Mouse (Mus musculus) hindbrain, embryonic 16.5 days (tissue): ENCODE measurements around the gene Mast4. TPM values are rescaled to one million over a fixed set of nuclear protein-coding genes. Genes with fewer than 3 reads are reported as not detected.

Experiments
- ATAC-seq: fragments of 200-750 bp; cut with Nextera tagmentation; 2 replicates; pipeline ENCODE4 v1.8.0; 2017; ENCODE audit warnings: moderate TSS enrichment, moderate library complexity
- H3K27ac ChIP-seq: fragments of 300-500 bp; sonication (generic); 2 replicates; pipeline ENCODE4 v1.5.1; 2014; ENCODE audit warnings: low read depth, mild to moderate bottlenecking, control low read depth, low read length, moderate library complexity
- H3K27me3 ChIP-seq: fragments of 300-500 bp; sonication (generic); replicated peaks from 2 replicates; pipeline ENCODE4 v1.6.1; 2014; ENCODE audit warnings: low read length; ENCODE audit not compliant: control insufficient read depth, insufficient read depth
- H3K36me3 ChIP-seq: fragments of 300-500 bp; sonication (generic); 2 replicates; pipeline ENCODE4 v1.6.1; 2014; ENCODE audit warnings: mild to moderate bottlenecking, low read length, moderate library complexity, mixed read lengths; ENCODE audit not compliant: control insufficient read depth, insufficient read depth
- H3K4me1 ChIP-seq: fragments of 300-500 bp; sonication (generic); 2 replicates; pipeline ENCODE4 v1.6.1; 2014; ENCODE audit warnings: low read depth, low read length; ENCODE audit not compliant: control insufficient read depth, insufficient read depth
- H3K4me2 ChIP-seq: fragments of 300-500 bp; sonication (generic); 2 replicates; pipeline ENCODE4 v1.6.1; 2014; ENCODE audit warnings: mild to moderate bottlenecking, low read length, control low read depth, moderate library complexity
- H3K4me3 ChIP-seq: fragments of 300-500 bp; sonication (generic); 2 replicates; pipeline ENCODE4 v1.5.1; 2014; ENCODE audit warnings: mild to moderate bottlenecking, low read length, control low read depth, moderate library complexity
- H3K9ac ChIP-seq: fragments of 300-500 bp; sonication (generic); 2 replicates; pipeline ENCODE4 v1.6.1; 2014; ENCODE audit warnings: low read depth, mild to moderate bottlenecking, control low read depth, low read length, moderate library complexity
- H3K9me3 ChIP-seq: fragments of 300-500 bp; sonication (generic); 2 replicates; pipeline ENCODE4 v1.6.1; 2014; ENCODE audit warnings: mild to moderate bottlenecking, low read length, moderate library complexity; ENCODE audit not compliant: control insufficient read depth
- WGBS: fragments of 180-500 bp; shearing (Covaris S2); extraction: QIAGEN DNeasy Blood & Tissue Kit; methylation state at CpG from one replicate; pipeline ENCODE4 v1.1.7; 2014; 5-methylcytosine and 5-hydroxymethylcytosine counted together
- polyA plus RNA-seq: library from polyadenylated mRNA; unstranded; fragments of >200 nt; fragmentation: Nextera tagmentation; extraction: Ambion mirVana; gene quantifications from 2 replicates; pipeline ENCODE4 v1.2.1, GENCODE M21; 2015

The Mast4 gene
- polyA plus RNA-seq, 1 experiment from 2014 or later: 24.6 TPM

DNA sequence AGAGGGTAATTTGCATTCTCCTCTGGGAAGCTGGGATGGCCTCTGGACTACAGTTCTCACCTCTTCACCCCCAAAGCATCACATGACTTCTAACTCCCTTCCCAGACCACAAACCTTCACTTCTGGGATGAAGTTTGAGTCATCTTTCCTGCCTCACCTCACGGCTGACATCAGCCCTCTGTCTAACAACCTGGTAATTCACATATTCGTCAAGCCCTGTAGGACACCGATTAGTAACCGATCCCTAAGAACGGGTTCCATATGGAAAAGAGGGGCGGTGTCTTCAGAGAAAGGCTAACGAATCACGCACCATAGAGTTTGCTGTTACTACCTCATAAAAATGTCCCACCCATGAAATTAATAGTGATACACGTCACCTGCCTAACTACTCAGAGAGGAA is 6.5 kb downstream of the Mast4 start:
- no peak for ATAC-seq
- H3K4me1 ChIP-seq: no peaks in the 10 kb centered on the region
- H3K9ac ChIP-seq: no peak overlapping the region
- no peak overlapping the region for H3K4me2 ChIP-seq
- H3K27ac ChIP-seq: no peak overlapping the region
- H3K36me3 ChIP-seq: no peaks in the 10 kb centered on the region
- H3K9me3 ChIP-seq: no peaks in the 10 kb centered on the region
- H3K4me3 ChIP-seq: no peak overlapping the region
- 78% methylated on average over 9 of the region's 9 CpGs for WGBS
- H3K27me3 ChIP-seq: peaks cover 4% of the 10 kb centered on the region; the same call in 1 of the 2 replicates

DNA sequence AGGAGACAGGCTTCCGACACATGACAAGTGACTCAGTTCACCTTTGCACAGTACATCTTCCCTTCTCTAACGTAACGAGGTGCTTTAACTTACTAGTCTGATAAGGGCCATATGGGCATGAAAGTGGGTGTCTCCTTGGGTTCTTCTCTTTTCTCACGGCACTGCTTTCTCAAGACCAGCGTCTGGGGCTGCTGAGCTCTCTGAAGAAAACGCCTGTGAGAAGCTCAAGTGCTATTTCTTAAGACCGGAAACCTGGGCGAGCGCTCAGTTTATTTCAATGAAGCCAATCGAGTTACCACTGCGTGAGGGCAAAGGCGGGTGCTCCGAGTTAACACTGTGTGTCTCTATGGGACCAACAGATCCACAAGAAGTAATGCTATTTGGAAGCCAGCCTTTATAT is 8.1 kb downstream of the Mast4 start:
- Histone ChIP-seq H3K4me1 (no peaks in the 10 kb centered on the region), H3K9me3 (no peaks in the 10 kb centered on the region), H3K9ac (no peak overlapping the region), H3K27ac (no peak overlapping the region), H3K4me2 (no peak overlapping the region), H3K27me3 (no peaks in the 10 kb centered on the region), H3K36me3 (no peaks in the 10 kb centered on the region), H3K4me3 (no peak overlapping the region)
- WGBS: 93% methylated on average over 13 of the region's 13 CpGs
- ATAC-seq: no peak

DNA sequence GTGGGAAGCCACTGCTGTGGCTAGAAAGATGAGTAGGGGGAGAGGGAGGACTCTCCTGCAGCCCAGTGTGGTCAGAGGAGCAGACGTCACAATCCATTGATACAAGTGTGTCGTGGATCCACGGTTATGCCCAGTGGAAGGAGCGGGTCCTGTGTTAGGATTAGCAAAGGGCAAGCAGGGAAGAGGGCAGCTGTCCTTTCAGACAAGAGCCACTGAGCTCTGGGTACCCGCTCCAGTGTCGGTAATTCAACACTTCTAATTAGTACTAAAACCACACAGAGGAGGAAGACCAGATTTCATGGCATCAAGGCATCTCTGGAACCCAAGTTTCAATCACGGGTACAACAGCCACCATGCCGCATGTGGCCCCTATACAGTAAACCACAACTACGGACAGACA is 14.4 kb downstream of the Mast4 start:
- Histone ChIP-seq H3K27me3 (no peaks in the 10 kb centered on the region), H3K9me3 (no peaks in the 10 kb centered on the region), H3K36me3 (no peaks in the 10 kb centered on the region), H3K4me1 (peaks cover 3% of the 10 kb centered on the region), H3K27ac (no peak overlapping the region), H3K4me2 (no peak overlapping the region), H3K9ac (no peak overlapping the region), H3K4me3 (no peak overlapping the region)
- no peak for ATAC-seq
- WGBS: 85% methylated on average over 9 of the region's 9 CpGs

DNA sequence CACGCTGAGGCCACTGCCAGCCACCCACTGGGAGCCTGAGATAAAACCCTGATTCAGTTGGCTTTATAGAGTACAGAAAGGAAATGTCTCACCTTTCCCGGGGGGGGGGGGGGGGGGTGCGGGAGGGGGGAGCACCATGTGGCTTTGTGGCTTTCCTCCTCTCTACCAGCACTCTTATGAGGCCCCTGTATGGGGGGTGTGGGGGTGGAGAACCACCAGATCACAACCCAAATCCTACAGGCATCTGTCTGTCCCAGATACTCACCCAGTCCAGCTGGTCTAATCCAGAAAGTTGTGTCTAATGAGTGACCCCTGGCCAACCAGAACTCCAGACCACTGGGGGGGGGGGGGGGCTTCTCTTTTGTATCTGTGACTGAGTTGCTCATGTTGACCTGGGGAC is 15.0 kb downstream of the Mast4 start:
- Histone ChIP-seq H3K9ac (no peak overlapping the region; the same call in 1 of the 2 replicates), H3K4me3 (no peak overlapping the region), H3K4me1 (peaks cover 3% of the 10 kb centered on the region), H3K4me2 (no peak overlapping the region), H3K36me3 (no peaks in the 10 kb centered on the region), H3K9me3 (no peaks in the 10 kb centered on the region), H3K27me3 (no peaks in the 10 kb centered on the region), H3K27ac (no peak overlapping the region)
- ATAC-seq: no peak
- 14% methylated on average over 1 of the region's 3 CpGs for WGBS

DNA sequence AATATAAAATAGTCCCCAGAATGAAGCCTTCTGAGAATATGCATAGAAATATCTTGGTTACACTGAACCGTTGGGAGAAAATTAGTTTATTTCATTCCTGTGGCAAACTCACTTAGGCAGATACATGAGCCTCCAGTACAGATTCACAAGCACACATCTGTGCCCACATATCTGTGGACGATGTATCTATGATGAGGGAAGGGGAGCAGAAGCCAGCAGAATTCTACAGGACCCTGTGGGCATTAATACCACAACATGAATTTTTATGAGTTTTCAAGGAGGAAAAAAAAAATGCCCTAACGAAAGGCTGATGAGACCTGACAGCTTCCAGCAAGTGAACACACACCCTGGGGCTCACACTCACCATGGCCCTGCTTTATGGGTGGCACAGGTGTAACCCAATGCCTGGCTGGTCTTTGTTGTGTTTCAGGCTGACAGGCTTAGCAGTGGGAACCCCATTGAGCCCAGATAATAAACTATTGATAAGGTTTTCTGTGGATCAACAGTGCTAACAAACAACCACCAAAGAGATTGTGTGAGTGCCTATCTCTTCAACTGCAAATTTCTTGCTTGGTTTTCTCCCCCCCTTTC is 17.4 kb downstream of the Mast4 start:
- no peak overlapping the region for H3K9ac ChIP-seq
- peaks cover 3% of the 10 kb centered on the region for H3K4me1 ChIP-seq
- ATAC-seq: no peak
- H3K4me3 ChIP-seq: no peak overlapping the region
- no peaks in the 10 kb centered on the region for H3K36me3 ChIP-seq
- no peaks in the 10 kb centered on the region for H3K27me3 ChIP-seq
- H3K4me2 ChIP-seq: no peak overlapping the region
- no peaks in the 10 kb centered on the region for H3K9me3 ChIP-seq
- no peak overlapping the region for H3K27ac ChIP-seq
- WGBS: 40% methylated on average over 3 of the region's 3 CpGs

DNA sequence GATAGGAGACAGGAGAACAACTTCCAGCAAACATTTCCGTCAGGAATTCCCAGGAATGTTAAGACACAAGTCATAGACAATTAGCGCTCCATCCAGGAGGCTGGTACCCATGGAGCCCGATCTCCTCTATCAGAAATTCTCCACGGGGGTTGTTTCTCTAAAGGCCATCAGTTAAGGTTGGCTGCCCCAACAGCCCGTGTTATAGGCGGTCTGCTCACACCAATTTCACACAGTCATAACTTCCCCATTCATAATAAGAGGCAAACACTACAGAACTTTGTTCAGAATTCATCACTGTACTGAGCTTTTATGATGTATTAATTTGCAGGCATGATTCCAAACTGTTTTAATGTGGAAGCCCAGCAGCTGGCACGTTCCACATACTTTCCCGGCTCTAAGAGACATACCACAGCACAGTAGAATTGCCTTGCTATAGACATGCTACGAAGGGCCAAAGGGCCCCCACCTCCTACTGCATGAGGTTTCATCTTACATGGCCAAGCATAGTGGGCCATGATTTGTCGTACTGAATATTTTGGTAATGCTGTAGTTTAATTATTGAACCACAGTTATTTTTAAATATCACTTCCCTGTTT is 19.1 kb downstream of the Mast4 start:
- Histone ChIP-seq H3K27me3 (no peaks in the 10 kb centered on the region), H3K4me3 (no peak overlapping the region), H3K27ac (no peak overlapping the region), H3K4me2 (no peak overlapping the region), H3K4me1 (peaks cover 3% of the 10 kb centered on the region), H3K9ac (no peak overlapping the region), H3K36me3 (no peaks in the 10 kb centered on the region), H3K9me3 (no peaks in the 10 kb centered on the region)
- peak; percentile 60 for ATAC-seq
- 32% methylated on average over 10 of the region's 10 CpGs for WGBS

DNA sequence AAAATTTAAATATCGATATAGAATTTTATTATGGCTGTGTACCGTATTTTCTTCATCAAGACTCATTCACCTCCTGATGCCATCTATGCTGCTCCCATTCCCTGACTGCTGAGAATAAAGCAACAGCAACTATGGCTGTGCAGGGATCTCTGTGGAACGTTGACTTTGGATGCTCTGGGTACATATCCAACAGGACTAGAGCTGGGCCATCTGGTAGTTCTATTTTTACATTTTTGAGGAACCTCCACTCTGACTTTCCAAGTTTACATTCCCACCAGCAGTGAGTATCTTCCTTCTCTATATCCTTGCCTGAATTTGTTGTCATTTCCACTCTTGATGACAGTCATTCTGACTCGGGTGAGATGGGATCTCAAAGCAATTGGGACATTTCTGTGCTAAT is 26.0 kb downstream of the Mast4 start:
- H3K4me1 ChIP-seq: no peaks in the 10 kb centered on the region
- no peak overlapping the region for H3K27ac ChIP-seq
- no peak overlapping the region for H3K9ac ChIP-seq
- no peak overlapping the region for H3K4me3 ChIP-seq
- H3K36me3 ChIP-seq: no peaks in the 10 kb centered on the region
- WGBS: 93% methylated on average over 4 of the region's 4 CpGs
- H3K27me3 ChIP-seq: no peaks in the 10 kb centered on the region
- no peak overlapping the region for H3K4me2 ChIP-seq
- no peaks in the 10 kb centered on the region for H3K9me3 ChIP-seq
- no peak for ATAC-seq

DNA sequence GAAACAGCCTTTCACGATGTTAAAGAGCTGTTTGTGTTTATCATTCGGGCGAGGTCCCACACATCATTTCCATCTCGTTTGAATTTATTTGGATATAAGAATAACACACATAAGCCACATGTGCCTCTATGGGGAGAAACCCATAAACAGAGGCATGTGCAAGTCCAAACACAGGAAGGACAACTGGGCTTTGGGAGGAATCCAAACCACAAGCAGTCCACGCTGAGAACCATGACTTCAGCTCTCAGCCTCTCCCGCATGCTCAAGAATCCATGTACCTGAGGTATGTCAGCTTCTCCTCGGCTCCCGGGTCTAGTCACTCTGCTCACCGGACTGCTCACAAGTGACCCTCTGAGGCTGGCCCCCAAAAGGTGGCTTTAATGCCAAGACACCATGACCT is 30.5 kb downstream of the Mast4 start:
- Histone ChIP-seq H3K4me1 (no peaks in the 10 kb centered on the region), H3K9ac (no peak overlapping the region), H3K27me3 (no peaks in the 10 kb centered on the region), H3K36me3 (no peaks in the 10 kb centered on the region), H3K4me2 (no peak overlapping the region), H3K27ac (no peak overlapping the region), H3K9me3 (no peaks in the 10 kb centered on the region), H3K4me3 (no peak overlapping the region)
- 86% methylated on average over 9 of the region's 9 CpGs for WGBS
- ATAC-seq: no peak

DNA sequence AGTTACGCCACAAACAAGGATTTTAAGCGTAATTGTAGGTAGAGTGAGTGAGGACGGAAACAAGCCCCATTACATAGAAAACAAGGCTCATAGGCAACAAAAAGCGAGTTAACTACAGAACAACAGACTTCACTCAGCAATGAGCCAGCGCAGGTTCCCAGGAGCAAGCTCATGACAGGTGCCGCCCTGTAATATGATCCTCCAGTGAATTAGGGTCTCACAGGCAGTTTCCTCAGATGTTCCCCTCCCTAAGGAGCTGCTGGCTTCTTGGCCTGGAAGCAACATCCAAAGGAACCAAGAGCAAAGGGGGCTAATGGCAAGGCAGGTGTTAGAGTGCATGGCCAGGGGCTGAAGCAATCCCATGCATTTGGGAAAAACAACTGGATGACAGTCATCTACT is 31.8 kb downstream of the Mast4 start:
- WGBS: 59% methylated on average over 6 of the region's 6 CpGs
- no peak for ATAC-seq
- no peaks in the 10 kb centered on the region for H3K27me3 ChIP-seq
- H3K27ac ChIP-seq: no peak overlapping the region
- no peaks in the 10 kb centered on the region for H3K9me3 ChIP-seq
- no peak overlapping the region for H3K4me3 ChIP-seq
- no peaks in the 10 kb centered on the region for H3K4me1 ChIP-seq
- H3K9ac ChIP-seq: no peak overlapping the region
- H3K4me2 ChIP-seq: no peak overlapping the region
- no peaks in the 10 kb centered on the region for H3K36me3 ChIP-seq
